Mouse (Mus musculus) kidney, adult 11 months (tissue): Measurements from ENCODE around the gene Tcf15.

Experiments
- DNase-seq: peaks from one replicate; pipeline ENCODE4 v3.0.0; 2022

Tcf15 gene

GRCm38 (mm10) chr2:152128597-152128996 lies 14.8 kb upstream of the Tcf15 start:
- DNase-seq: no peak

GRCm38 (mm10) chr2:152129778-152130177 lies 13.6 kb upstream of the Tcf15 start:
- no peak for DNase-seq

- DNase-seq: no peak
Measured at GRCm38 (mm10) chr2:152132016-152132415, 11.3 kb upstream of the Tcf15 start.

GRCm38 (mm10) chr2:152132691-152133090 lies 10.7 kb upstream of the Tcf15 start:
- no peak for DNase-seq

GRCm38 (mm10) chr2:152139191-152139987 lies 4.0 kb upstream of the Tcf15 start:
- no peak for DNase-seq

GRCm38 (mm10) chr2:152140941-152141340 lies 2.4 kb upstream of the Tcf15 start:
- no peak for DNase-seq

GRCm38 (mm10) chr2:152141491-152141890 lies 1.9 kb upstream of the Tcf15 start:
- DNase-seq: no peak

- peak; percentile 59 for DNase-seq
Measured at GRCm38 (mm10) chr2:152142046-152142445, 1.3 kb upstream of the Tcf15 start.

GRCm38 (mm10) chr2:152142571-152142970 lies 790 bp upstream of the Tcf15 start:
- DNase-seq: no peak

GRCm38 (mm10) chr2:152144158-152144450 lies 743 bp downstream of the Tcf15 start:
- no peak for DNase-seq

- DNase-seq: no peak
Measured at GRCm38 (mm10) chr2:152144501-152144900, 1.1 kb downstream of the Tcf15 start.

GRCm38 (mm10) chr2:152145711-152146110 lies 2.4 kb downstream of the Tcf15 start:
- no peak for DNase-seq

- no peak for DNase-seq
Measured at GRCm38 (mm10) chr2:152147079-152147478, 3.7 kb downstream of the Tcf15 start.

- DNase-seq: no peak
Measured at GRCm38 (mm10) chr2:152148675-152149074, 5.3 kb downstream of the Tcf15 start.

- no peak for DNase-seq
Measured at GRCm38 (mm10) chr2:152149891-152150290, 6.5 kb downstream of the Tcf15 start.

GRCm38 (mm10) chr2:152150373-152150772 lies 7.0 kb downstream of the Tcf15 start:
- DNase-seq: peak; percentile 47

- DNase-seq: no peak
Measured at GRCm38 (mm10) chr2:152153361-152153760, 10.0 kb downstream of the Tcf15 start.

GRCm38 (mm10) chr2:152155414-152156208 lies 12.2 kb downstream of the Tcf15 start:
- no peak for DNase-seq

GRCm38 (mm10) chr2:152156471-152156870 lies 13.1 kb downstream of the Tcf15 start:
- DNase-seq: no peak

GRCm38 (mm10) chr2:152159487-152159886 lies 16.1 kb downstream of the Tcf15 start:
- no peak for DNase-seq

GRCm38 (mm10) chr2:152166257-152166656 lies 22.9 kb downstream of the Tcf15 start:
- no peak for DNase-seq

GRCm38 (mm10) chr2:152167851-152168290 lies 24.5 kb downstream of the Tcf15 start:
- peak; percentile 24 for DNase-seq

GRCm38 (mm10) chr2:152169377-152169776 lies 26.0 kb downstream of the Tcf15 start:
- DNase-seq: no peak

- no peak for DNase-seq
Measured at GRCm38 (mm10) chr2:152174861-152175260, 31.5 kb downstream of the Tcf15 start.
